Mouse (Mus musculus): Measurements from ENCODE around the gene Gltpd2.

DNA sequence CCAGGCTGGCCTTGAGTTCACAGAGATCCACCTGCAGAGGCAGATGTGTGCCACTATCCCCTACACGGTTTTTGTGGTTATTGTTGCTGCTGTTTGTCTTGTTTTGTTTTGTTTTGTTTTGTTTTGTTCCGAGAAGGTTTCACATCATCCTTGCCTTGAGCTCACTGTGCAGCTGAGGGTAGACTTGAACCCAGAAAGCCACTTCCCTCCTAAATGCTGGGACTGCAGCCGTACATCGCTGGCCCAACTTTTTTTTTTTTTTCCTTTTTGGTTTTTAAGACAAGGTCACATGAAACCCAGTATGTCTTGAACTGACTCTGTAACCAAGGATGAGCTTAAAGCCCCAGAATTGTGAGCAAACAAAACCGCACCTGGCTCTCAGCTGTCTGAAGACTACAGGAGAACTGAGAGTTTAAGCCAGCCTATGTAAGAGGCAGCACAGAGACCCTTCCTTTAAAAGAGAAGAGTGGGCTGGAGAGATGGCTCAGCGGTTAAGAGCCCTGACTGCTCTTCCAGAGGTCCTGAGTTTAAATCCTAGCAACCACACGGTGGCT, 12.0 kb upstream of the Gltpd2 start:
- no peak for TF ChIP-seq POLR2A (IDR thresholded peaks at IDR 0.05; ENCODE audit: borderline replicate concordance, insufficient read depth, low read length)
- TF ChIP-seq CTCF (IDR thresholded peaks at IDR 0.05; ENCODE audit: borderline replicate concordance, insufficient read depth, low read depth, low read length), result no peak

Measured in cerebellum, adult 2 months (tissue).